Mouse (Mus musculus) frontal cortex, adult 2 months (tissue): ENCODE data around the gene Arg2. TPM values are rescaled to one million over a fixed set of nuclear protein-coding genes. Genes with fewer than 3 reads are reported as not detected.

Experiments used
- DNase-seq, 2 experiments: peaks; one replicate each; pipeline ENCODE4 v3.0.0; 2022; ENCODE audit warnings: low spot score in 1 of 2; ENCODE audit errors: extremely low spot score in 1 of 2
- polyA plus RNA-seq: library from polyadenylated mRNA; depleted of rRNA; stranded (reverse); fragments of >200 nt; gene quantifications from 2 replicates; pipeline ENCODE4 v1.2.3, GENCODE M21; 2012; rRNA removed

Gene Arg2
- polyA plus RNA-seq, result 5.9 TPM in 2 replicates

DNA sequence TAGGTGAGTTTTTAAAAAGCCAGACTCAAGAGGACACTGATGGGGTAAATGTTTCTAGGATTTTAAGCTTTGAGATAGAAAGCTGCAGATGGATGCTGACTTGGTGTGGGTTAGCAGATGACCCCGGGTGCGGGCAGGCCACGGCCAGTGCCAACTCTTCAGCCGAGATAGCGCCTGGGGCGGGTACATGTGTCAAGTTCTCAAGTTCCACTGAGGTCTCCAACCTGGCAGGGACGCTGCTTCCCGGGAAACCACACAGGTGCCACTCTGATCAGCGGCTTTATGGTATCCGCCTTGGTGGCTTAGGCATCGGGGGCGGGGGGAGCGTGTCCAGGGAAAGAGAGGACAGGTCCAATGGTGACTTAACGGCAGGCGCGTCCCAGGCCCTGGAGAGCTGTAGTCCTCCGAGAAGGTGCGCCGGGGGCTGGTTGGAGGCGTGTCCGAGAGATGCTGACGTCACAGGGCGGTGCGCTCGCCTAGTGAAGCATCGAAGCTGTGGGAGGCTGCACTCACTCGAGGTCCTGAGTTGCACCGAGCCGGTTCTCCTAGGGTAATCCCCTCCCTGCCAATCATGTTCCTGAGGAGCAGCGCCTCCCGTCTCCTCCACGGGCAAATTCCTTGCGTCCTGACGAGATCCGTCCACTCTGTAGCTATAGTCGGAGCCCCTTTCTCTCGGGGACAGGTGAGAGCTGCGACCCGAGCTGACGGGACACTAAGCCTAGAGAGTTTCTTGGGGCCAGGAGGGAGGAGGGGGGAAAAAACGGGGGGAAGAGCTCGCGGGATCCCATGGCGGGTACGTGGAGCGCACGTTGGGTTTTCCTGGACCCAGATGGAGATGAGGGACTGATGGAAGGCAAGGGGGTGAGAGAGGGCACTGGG, at the start of gene Arg2:
Arg2 (plus strand) TSS at position 479 of the 879 bp plus-strand sequence.
- DNase-seq, result peak; percentile 51 to 80

DNA sequence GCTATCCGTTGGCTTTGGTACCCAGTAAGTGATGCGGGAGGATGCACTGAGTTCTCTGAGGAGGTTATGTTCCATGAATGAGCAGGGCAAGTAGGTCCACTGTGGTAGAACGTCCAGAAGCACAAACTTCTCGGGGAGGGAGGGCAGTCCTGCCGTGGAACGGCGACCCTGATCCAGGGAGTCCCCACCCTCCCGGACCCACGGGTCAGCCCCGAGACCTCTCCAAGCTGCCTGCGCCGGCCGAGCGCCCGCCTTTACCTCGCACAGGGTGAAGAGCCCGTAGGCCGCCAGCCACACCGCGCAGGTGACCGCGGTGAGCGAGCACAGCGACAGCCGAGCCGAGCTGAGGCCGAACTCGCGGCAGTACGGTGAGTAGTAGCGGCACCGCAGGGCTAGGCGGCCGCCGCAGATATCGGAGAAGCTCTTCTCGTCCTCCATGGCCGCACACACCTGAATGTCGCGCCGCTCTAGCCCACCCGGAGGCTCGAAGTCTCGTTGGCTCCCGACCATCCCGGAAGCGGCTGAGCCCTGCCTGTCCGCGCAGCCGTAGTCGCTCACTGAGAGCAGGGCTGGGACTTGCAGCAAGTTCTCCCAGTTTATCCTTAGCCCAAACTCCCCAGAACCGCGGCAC, 41.3 kb upstream of the Arg2 start, which contains the start of gene Pigh:
Pigh (minus strand) TSS at position 470 of the 631 bp plus-strand sequence.
- peak; percentile 70 to 92 for DNase-seq

DNA sequence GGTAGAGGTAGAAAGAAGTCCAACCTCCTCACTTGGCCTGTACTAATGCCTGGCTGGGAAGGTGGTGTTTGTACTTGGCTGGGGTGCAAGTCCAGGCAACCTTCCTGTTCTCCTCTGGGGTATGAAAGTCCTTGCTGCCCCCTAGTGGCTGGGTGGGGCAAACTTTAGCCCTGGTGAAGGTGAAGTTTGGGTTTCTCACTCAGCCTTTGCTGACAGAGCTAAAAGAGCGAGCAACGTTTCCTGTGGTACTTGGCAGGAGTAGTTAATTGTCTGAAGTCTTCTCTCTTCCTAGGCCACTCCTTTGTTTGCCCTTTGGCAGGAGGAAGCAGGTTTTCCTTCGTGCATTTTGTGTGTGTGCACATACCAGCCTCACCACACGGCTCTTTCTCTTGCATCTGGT, 38.0 kb upstream of the Arg2 start:
- peak in 1 of 2 experiments; percentile 74 for DNase-seq

DNA sequence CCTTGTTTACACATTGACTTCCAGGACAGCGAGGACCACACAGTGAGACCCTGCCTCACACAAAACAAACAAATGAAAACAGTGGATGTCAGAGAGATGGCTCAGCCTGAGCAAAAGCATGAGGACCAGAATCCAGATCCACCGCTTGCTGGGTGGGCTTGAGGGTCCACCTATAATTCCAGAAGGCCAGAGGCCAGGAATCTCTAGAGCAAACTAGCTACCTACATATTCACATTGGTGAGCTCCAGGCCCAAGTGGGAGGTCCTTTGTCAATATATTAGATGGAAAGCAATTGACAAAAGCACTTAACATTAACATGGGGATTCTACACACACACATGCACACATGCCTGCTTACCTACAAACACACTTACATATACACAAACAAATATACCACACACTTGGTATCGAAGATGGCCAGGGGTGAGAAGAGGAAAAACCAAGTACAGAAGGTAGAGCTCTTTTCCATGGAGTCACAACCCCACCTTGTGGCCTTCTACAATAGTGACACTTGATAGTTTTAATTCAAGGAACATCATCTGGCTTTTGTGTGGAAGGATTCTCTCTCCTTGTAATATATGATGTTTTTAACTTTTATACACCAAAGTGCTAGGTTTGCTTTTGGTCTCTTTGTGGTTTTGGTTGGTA, 33.3 kb upstream of the Arg2 start:
- DNase-seq, result peak in 1 of 2 experiments; percentile 76

DNA sequence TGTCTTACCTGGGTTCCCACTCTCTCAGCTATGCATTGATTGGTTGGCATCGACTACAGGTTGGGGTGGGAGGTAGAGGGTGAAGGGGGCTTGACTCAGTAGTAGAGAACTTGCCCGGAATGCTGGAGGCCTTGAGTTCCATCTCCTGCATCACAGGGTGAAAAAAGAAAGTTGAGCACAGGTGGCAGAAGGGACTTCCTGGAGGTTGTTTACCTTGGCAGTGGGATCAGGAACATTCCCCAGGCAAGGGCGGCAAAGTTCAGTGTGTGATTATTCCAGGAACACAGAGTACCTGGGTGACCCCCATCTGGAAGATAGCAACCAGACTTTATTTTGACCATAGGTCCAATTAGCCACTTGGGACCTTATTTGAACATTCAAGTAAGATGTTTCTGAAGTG, 26.8 kb upstream of the Arg2 start:
- no peak for DNase-seq

DNA sequence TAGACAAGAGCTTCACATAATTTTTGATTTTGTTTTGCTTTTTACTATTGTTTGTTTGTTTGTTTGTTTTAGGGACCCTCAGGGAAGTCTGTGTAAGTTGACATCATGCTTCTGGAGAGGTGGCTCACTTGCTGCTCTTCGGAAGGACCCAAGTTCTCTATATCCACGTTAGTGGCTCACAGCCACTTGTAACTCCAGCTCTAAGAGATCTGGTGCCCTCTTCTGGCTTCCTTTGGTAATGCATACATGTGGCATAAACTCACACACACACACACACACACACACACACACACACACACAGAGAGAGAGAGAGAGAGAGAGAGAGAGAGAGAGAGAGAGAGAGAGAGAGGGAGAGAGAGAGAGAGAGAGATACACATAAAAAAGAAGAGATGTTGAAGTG, 26.0 kb upstream of the Arg2 start:
- no peak for DNase-seq

DNA sequence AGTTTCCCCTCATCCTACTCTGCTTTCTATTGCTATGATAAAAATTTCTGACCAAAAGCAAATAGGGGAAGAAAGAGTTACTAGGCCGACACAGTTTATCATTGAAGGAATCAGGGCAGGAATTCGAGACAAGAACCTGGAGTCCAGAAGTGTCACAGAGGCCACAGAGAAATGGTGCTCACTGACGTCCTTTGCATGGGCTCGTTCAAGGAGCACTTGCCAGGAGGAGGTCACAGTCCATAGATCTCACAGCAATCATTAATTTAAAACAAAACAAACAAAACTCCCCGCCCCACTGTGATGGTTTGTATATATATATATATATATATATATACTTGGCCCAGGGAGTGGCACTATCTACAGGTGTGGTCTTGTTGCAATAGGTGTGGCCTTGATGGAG, 25.3 kb upstream of the Arg2 start:
- no peak for DNase-seq

DNA sequence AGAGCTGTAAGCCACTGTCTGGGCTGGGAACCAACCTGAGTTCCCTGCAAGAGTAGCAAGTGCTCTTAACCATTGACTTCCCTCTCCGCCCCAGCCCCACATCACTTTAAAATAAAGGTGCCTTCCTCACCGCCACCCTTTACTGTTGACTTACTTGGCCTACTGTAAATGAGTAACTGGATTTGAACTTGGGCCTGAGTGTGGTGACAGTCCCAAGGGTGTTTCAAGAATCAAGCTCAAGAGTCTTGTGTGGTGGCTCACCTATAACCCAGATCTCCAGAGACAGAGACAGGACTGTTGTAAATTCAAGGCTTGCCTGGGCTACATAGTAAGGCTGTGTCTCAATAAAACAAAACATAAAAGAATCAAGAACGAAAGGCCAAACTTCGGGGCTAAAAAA, 11.6 kb upstream of the Arg2 start:
- no peak for DNase-seq

DNA sequence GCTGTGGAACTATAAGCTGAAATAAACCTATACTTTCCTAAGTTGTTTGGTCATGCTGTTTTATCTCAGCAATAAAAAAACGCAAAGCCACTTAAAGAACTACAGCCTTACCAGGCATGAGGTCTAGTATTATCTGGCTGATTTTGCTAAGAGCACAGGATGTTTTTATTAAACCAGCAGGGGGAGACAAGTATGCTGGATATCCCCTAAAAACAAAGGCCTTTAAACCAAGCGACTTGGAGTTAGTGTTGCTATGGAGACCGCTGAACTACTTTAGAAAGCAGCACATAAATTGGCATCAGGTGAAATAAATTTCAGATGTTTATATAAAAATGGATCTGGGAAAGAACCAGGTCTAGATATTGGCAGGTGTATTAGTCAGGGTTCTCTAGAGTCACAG, 7.8 kb upstream of the Arg2 start:
- DNase-seq, result peak in 1 of 2 experiments; percentile 42

DNA sequence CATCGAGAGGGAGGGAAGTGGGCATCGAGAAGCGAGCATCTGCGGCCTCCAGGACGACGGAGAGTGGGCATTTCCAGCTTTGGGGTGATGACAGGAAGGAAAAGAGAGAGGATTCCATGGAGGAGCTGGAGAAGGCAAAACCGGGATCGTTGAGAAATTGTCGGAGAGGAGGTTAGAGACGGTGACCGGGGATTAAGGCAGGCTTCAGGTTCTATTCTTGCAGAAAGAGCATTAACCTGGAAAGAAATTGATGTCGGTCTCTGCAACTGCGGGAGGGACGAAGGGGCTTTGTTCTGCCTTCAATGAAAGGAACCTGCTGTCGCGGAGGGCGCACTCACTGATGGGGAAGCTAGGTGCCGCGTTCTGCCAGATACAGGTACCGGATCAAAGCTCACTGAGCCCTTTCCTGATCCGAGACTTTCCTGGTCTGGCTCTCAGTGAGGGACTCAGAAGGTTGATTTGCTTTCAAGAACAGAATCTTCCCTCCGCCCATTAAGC, 650 bp downstream of the Arg2 start:
- no peak for DNase-seq

DNA sequence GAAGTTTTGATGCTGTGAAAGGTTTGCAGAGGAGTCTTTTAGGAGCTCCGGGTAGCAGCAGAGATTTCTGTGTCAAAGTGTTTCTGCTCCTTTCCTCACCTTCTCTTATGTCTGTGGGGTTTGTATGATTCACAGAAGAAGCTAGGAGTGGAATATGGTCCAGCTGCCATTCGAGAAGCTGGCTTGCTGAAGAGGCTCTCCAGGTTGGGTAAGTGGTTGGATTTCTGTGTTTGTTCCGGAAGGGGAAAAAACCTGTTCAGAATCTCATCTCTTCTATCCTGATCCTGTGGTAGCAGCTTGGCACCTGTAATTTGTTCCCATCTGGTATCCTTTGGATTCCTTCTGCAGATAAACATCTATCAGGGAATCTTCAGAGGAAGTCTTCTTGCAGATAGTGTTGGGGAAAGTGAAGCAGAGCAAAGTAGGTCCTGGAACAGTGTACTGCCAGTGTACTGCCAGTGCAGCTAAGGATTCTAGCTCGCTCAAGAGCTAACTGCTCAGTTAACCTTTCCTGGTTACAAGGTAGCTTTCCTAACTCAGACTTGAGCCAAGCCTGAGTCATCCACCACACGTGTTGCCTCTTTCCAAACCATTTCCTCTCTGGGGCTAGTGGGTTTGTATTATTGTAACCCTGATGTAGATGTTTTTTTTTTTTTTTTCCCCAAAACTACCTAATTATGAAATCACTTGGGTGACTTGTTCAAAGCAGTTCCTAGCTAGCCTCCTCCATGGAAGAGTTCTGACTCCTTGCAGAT, 1.3 kb downstream of the Arg2 start:
- peak in 1 of 2 experiments; percentile 9 for DNase-seq

DNA sequence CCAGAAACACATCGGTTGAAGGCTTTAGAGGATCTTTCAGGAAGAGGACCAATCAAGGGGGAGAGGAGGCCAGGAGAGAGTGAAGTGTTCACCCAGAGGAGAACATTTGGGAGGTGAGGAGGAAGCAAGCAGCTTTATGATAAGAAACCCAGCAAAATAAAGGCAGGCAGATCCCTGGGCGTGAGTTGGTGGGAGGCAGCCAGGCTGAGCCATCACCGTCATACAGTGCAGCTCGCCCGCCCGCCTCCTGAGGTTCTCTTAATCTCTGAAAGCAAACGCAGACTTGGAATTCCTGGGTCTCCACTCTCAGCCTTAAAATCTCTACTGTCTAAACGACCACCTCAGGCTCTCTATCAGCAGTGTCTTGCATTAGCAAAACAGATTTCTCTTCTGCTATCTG, 4.1 kb downstream of the Arg2 start:
- peak in 1 of 2 experiments; percentile 15 for DNase-seq

DNA sequence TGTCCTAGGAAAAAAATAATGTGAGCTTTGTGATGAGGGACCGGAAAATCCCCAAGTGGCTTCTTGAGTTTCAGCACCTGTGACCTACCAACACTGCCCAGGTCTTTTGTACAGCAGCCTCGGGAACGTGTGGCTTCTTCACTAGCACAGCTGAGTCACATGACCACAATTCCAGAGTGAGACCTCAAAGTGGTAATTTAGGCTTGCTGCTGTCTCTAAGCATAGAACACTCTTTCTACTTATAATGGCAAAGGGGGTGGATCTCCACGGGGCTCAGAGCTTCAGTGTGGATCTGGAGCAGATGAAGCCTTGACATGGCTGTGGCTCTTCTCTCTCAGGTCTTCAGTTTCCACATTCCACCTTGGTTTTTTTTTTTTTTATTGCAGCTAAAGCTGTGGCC, 4.5 kb downstream of the Arg2 start:
- DNase-seq, result peak in 1 of 2 experiments; percentile 36

DNA sequence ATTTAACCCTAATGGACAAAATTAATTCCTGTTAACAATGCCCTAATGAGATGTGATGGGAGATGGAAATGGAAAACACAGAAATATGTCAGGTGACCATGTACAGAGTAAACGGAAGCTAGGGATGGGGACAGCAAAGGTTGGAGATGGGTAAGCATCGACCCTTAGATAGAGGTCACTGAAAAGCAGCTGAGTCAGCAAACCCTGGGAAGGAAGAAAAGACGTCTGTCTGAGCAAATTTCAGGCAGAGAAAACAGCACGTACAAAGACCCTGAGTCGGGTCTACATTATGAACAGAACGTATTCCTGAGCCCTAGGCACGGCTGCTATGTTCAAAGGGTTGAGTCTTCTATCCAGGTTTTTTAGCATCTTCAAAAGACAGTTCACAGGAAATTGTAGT, 6.4 kb downstream of the Arg2 start:
- no peak for DNase-seq

DNA sequence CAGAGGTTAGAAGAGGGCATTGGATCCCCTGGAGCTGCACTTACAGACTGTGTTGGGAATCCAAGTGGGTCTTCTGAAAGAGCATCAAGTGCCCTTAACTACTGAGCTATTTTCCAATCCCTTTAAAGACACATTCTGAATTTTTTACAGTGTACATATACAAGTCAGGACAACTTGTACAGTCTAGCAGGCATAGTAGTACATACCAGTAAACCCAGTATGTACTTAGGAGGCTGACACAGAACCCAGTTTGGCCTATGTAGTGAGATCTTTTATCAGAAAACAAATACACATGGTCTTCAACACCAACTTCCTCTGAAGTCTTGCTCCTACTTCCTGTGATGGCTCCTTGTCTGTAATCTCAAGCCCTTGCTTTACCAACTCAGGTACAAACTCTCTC, 8.4 kb downstream of the Arg2 start:
- DNase-seq, result no peak

DNA sequence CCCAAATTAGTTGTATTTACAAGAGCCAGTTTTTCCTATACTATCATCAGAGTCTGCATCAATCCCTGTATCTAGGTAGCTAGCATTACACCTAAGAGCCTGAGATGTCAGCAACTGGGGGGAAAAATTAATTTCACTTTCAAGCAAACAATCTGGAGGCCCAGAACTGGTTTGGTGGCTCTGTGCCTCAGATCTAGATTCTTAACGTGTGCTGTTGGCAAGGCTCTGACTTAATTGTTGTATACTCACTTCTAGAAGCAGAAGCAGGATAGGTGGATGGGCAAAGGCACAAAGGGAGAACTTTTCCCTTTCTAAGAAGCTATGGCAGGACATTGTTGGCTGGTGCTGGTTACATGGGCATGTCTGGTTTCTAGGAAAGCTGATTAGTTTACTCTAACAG, 8.8 kb downstream of the Arg2 start:
- DNase-seq, result no peak

DNA sequence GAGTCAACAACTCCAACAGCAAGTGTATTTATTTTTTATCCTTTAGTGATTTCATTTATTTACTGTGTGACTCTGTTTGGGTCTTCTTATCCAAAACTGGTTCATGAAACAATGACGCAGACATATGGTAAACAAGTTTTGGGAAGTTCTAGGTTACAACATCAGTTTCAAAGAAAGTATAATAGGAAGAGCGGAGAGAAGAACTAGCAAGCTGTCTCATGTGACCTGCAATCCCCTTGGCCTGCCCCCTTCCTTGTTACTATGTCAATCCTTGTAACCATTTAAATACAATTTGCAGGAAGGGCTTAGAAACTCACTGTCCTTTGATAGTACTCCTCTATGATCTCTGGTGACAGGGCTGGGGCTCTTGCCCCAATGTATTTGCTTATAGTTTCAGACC, 10.2 kb downstream of the Arg2 start:
- no peak for DNase-seq

DNA sequence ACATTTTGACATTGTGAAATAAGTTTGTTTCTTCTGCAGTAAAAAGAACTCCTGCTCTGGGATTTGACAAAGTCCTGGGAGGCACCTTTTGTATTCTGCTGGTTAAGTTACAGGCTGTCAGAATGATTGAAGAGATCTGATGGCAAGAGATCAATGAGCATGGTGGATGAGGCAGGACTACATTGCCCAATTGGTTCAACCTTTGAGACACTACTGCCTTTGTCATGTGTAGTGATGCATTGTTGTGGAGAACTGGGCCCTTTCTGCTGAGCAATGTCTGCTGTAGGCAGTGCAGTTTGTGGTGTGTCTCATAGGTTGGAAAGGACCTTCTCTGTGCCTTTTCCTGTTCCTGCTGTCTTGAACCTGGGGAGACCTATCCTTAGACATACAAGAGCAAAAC, 10.8 kb downstream of the Arg2 start:
- no peak for DNase-seq

DNA sequence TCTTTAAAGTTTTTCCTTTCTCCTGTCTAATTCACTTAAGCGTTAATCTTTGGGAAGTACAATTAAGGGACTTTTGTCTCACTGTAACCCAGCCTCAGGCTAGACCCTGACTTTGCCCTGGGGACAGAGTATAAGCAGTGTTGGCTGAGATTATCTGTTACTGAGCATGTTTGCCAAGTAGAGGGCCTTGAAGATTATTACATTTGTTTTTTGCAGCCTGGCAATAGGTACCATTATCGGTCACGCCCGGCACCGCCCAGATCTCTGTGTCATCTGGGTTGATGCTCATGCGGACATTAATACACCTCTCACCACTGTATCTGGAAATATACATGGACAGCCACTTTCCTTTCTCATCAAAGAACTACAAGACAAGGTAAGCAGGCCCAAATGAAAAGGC, 19.1 kb downstream of the Arg2 start:
- no peak for DNase-seq

DNA sequence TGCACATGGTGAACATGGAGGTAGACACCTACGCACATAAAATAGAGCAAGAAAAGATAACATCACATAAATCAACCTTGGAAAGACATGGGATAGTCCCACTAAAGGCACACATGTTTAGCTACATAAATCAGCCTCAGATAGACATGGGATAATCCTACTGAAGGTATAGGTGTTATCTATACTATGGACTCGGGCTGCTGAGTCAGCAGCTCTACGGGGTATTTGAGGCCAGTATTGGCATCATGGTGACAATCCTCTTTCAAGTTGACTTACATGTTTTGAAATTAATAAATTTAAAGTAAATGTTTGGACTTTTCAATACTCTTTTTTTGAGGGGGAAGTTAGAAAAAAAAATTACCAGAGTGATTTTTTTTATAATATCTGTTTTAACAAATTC, 32.3 kb downstream of the Arg2 start:
- DNase-seq, result no peak

DNA sequence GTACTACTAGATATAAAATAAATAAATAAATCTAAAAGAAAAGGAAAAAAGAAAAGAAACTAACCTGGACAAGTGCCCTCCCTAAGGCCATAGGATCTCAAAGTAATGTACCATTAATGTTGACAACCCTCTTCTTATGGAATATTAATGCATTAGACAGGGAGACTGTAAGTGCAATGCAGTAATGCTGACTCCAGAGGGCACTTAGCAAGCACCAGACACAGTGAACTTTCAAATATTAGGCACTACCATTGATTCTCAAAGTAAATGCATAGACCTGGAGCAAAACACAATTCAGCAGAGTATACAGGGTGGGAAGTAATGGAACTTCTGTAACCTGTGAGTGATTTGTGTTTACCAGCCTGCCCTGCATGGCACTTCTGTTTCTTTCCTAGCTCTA, 38.6 kb downstream of the Arg2 start:
- DNase-seq, result no peak
